Mouse (Mus musculus): ENCODE data around the gene Ndufs2. TPM values are rescaled to one million over a fixed set of nuclear protein-coding genes. Genes with fewer than 3 reads are reported as not detected.

The Ndufs2 gene
- polyA plus RNA-seq, 1 experiment from 2014 or later: 368 TPM

DNA sequence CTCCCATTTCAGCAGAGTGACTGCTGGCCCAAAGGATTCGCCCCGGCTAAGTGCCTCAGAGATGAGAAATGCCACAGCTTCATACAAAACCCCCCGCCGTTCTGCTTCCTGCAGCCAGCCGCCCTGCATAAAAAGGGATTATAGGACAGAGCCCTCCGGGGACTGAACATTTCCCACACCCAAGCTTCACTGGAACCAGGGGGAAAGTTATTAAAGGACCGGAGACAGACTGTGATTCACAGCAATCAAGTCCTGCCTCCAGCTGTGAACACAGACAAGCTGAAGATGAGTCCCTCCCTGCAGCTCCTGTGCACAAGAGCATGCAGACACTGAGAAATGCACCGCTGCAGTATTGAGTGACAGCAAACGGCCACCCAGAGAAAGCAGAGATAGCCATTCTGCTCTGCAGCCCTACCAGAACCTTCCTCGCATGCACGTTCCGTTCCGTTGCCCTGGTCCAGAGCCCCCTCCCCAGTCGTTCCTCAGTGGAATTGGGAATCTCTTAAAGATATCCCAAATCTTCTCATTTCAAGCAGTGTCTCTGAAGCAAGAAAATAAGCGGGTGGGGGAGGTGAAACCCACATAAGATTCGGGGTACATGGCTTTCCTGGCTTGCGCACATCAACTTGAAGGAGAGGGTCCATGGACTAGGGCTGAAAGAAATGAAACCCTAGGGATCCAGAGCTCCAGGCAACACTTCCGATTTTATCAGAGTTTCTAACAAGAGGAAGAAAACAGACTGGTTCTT lies 57.9 kb downstream of the Ndufs2 start:
- no peak for ATAC-seq (ENCODE audit: low FRiP score, low TSS enrichment)
- no peaks in the 10 kb centered on the region for H3K9me3 ChIP-seq (ENCODE audit: low read length)
- no peak overlapping the region for H3K27ac ChIP-seq (ENCODE audit: low read length)
- 0 out of 2 replicates have a peak overlapping the region, but pooled peaks have one; percentile 24 for H3K9ac ChIP-seq (replicated peaks; ENCODE audit: low read length)
- H3K4me2 ChIP-seq (replicated peaks; ENCODE audit: low read depth, low read length): peak overlapping the region; percentile 51
- 4% methylated on average over 18 of the region's 18 CpGs for WGBS
- H3K4me1 ChIP-seq (ENCODE audit: insufficient read depth, low read length): peaks cover 33% of the 10 kb centered on the region
- H3K36me3 ChIP-seq (ENCODE audit: insufficient read depth, low read length): no peaks in the 10 kb centered on the region
- H3K4me3 ChIP-seq (ENCODE audit: low read length): peak overlapping the region; percentile 29
- H3K27me3 ChIP-seq (ENCODE audit: insufficient read depth, low read length): peaks cover 41% of the 10 kb centered on the region

DNA sequence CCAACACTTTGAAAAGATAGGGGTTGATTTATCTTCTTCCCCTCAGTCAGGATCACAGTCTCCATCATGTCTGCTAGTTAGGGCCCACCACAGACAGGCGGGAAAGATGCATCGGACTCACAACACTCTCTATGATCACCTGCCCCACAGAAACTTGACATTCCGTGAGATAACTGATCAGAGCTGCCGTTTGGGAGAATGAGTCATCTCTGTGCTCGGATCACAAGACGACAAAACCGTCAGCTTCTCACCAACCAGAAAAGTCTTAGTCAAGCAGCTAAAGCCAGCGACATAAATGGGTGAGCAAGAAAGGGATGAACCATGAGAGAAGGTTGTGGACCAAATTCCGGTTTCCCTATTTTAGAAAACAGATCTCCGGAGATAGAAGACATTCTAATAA lies 58.9 kb downstream of the Ndufs2 start:
- 45% methylated on average over 10 of the region's 10 CpGs for WGBS
- ATAC-seq (ENCODE audit: low FRiP score, low TSS enrichment): no peak

DNA sequence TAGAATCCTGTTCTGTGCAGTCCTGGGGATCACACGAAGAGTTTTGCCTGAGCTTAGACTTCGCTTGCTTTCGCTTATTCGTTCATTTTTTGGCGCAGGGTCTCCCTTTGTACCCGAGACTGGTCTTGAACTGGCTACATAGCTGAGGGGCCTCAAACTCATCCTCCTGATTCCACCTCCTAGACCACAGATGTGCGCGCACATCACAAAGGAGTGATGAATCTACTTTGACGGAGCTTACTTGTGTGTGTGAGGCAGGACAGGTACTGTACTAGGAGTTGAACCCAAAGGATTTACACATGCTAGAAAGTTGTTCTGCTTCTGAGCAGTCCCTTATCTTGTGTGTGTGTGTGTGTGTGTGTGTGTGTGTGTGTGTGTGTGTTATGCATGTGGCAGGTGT lies 60.4 kb downstream of the Ndufs2 start:
- Histone ChIP-seq H3K4me3 (ENCODE audit: low read length) (no peak overlapping the region), H3K4me2 (replicated peaks; ENCODE audit: low read depth, low read length) (no peak overlapping the region), H3K27ac (ENCODE audit: low read length) (no peak overlapping the region), H3K36me3 (ENCODE audit: insufficient read depth, low read length) (no peaks in the 10 kb centered on the region), H3K4me1 (ENCODE audit: insufficient read depth, low read length) (peaks cover 29% of the 10 kb centered on the region), H3K9me3 (ENCODE audit: low read length) (no peaks in the 10 kb centered on the region), H3K9ac (replicated peaks; ENCODE audit: low read length) (no peak overlapping the region), H3K27me3 (ENCODE audit: insufficient read depth, low read length) (peaks cover 26% of the 10 kb centered on the region)
- WGBS: 94% methylated on average over 9 of the region's 9 CpGs
- ATAC-seq (ENCODE audit: low FRiP score, low TSS enrichment): no peak

More for the DNA sequence above, 58.9 kb downstream of the Ndufs2 start:
- Histone ChIP-seq H3K27ac (ENCODE audit: low read length) (no peak overlapping the region), H3K9me3 (ENCODE audit: low read length) (no peaks in the 10 kb centered on the region), H3K4me1 (ENCODE audit: insufficient read depth, low read length) (peaks cover 33% of the 10 kb centered on the region), H3K36me3 (ENCODE audit: insufficient read depth, low read length) (no peaks in the 10 kb centered on the region), H3K9ac (replicated peaks; ENCODE audit: low read length) (no peak overlapping the region), H3K4me2 (replicated peaks; ENCODE audit: low read depth, low read length) (no peak overlapping the region), H3K27me3 (ENCODE audit: insufficient read depth, low read length) (peaks cover 38% of the 10 kb centered on the region), H3K4me3 (ENCODE audit: low read length) (no peak overlapping the region)

DNA sequence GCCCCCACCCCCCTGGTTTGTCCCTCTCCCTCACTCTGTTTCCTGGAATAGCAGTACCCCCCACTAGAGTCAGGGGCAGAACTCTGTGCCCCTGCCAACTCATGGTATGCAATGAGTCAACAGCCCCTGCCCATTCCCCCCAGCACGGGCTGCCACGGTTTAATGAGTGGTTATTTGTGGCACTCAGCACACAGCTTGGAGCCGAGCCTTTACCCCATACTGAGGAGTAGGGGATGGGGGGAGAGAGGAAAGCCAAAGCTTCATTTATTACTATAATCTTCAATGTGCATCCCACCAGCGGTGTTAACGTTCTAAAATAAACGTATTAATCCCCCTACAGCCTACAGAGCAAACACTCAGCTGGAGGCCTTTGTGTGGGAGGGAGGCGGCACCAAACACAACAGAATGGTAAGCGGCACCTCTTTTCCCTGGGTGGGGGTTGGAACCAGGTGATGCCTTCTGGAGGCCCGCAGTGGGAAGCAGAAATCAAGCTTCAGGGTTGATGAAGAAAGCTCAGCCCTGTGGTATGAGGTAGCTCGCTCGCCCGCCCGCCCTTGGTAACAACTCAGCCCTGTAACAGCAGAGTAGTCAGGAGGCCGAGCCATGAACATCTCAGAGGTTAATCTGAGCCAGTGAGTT lies 61.6 kb downstream of the Ndufs2 start:
- peaks cover 21% of the 10 kb centered on the region for H3K4me1 ChIP-seq (ENCODE audit: insufficient read depth, low read length)
- peak overlapping the region; percentile 21; the same call in 1 of the 2 replicates for H3K27ac ChIP-seq (ENCODE audit: low read length)
- no peak overlapping the region for H3K9ac ChIP-seq (replicated peaks; ENCODE audit: low read length)
- peak; percentile 13; the same call in 1 of the 2 replicates for ATAC-seq (ENCODE audit: low FRiP score, low TSS enrichment)
- H3K4me2 ChIP-seq (replicated peaks; ENCODE audit: low read depth, low read length): no peak overlapping the region; the same call in 1 of the 2 replicates
- WGBS: 47% methylated on average over 14 of the region's 14 CpGs
- no peaks in the 10 kb centered on the region for H3K9me3 ChIP-seq (ENCODE audit: low read length)
- peaks cover 14% of the 10 kb centered on the region for H3K27me3 ChIP-seq (ENCODE audit: insufficient read depth, low read length)
- no peak overlapping the region for H3K4me3 ChIP-seq (ENCODE audit: low read length)
- H3K36me3 ChIP-seq (ENCODE audit: insufficient read depth, low read length): no peaks in the 10 kb centered on the region

DNA sequence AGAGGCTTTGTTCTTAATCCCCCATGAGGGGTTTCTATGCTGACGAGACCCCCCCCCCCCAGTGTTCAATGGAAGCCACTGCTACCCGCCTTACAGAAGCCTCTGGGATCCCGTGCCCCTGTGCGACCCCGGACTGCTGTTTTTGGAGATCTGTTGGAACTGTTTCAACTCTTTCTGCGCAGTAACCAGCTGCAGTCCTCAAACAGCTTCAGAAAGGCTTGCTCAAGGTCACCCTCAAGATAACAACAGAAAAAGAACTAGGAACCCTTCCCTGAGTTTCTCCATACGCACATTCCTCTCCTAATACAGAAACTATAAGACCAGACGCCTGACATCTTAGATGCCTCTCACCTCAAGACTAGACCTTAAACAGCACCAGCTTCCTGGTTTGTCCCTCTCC lies 62.1 kb downstream of the Ndufs2 start:
- ATAC-seq (ENCODE audit: low FRiP score, low TSS enrichment): peak; percentile 47

DNA sequence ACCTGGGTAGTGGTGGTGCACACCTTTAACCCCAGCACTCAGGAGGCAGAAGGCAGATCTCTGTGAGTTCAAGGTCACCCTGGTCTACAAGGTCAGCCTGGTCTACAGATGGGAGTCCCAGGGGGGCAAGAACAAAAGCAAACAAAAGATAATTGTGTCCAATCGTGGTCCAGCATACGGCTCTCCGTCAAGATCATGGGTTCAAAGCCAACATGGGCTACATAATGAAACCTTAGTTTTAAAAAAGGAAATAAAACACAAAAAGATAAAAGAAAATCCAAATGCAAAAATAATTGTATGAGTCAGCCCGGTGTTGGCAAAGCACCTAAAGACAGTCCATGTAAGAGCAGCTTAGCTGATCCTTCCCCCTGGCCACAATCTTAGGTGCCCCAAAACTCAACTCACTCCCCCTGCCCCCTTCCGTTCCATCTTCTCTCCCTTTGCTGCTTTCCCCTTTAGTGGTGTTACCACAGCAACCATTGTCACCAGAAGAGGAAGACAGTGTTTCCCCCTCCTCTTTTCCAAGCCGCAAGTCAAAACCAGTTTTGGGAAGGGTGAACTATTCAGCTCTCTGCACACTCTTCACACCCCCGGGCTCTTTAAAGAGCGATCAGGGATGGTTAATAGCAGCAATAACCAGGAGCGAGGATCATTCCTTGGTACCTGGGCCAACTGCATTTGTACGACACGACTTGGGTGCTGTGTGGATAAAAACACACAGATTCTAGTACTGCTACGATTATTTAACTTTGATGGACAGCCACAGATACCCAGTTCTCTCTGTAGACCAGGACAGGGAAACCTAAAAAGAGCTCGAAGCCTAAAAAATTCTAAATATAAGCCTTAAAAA lies 63.1 kb downstream of the Ndufs2 start:
- peaks cover 4% of the 10 kb centered on the region; the same call in 1 of the 2 replicates for H3K27me3 ChIP-seq (ENCODE audit: insufficient read depth, low read length)
- no peaks in the 10 kb centered on the region for H3K9me3 ChIP-seq (ENCODE audit: low read length)
- H3K27ac ChIP-seq (ENCODE audit: low read length): no peak overlapping the region
- ATAC-seq (ENCODE audit: low FRiP score, low TSS enrichment): no peak
- H3K36me3 ChIP-seq (ENCODE audit: insufficient read depth, low read length): no peaks in the 10 kb centered on the region
- WGBS: 54% methylated on average over 13 of the region's 13 CpGs
- H3K4me3 ChIP-seq (ENCODE audit: low read length): no peak overlapping the region
- H3K4me1 ChIP-seq (ENCODE audit: insufficient read depth, low read length): peaks cover 15% of the 10 kb centered on the region
- H3K9ac ChIP-seq (replicated peaks; ENCODE audit: low read length): no peak overlapping the region
- no peak overlapping the region for H3K4me2 ChIP-seq (replicated peaks; ENCODE audit: low read depth, low read length)

More for the DNA sequence above, 62.1 kb downstream of the Ndufs2 start:
- no peaks in the 10 kb centered on the region for H3K36me3 ChIP-seq (ENCODE audit: insufficient read depth, low read length)
- H3K9me3 ChIP-seq (ENCODE audit: low read length): no peaks in the 10 kb centered on the region
- no peak overlapping the region for H3K9ac ChIP-seq (replicated peaks; ENCODE audit: low read length)
- H3K27me3 ChIP-seq (ENCODE audit: insufficient read depth, low read length): peaks cover 8% of the 10 kb centered on the region
- WGBS: 33% methylated on average over 8 of the region's 8 CpGs
- H3K4me1 ChIP-seq (ENCODE audit: insufficient read depth, low read length): peaks cover 21% of the 10 kb centered on the region
- H3K4me2 ChIP-seq (replicated peaks; ENCODE audit: low read depth, low read length): no peak overlapping the region; the same call in 1 of the 2 replicates
- H3K27ac ChIP-seq (ENCODE audit: low read length): peak overlapping the region; percentile 21; the same call in 1 of the 2 replicates
- no peak overlapping the region for H3K4me3 ChIP-seq (ENCODE audit: low read length)

DNA sequence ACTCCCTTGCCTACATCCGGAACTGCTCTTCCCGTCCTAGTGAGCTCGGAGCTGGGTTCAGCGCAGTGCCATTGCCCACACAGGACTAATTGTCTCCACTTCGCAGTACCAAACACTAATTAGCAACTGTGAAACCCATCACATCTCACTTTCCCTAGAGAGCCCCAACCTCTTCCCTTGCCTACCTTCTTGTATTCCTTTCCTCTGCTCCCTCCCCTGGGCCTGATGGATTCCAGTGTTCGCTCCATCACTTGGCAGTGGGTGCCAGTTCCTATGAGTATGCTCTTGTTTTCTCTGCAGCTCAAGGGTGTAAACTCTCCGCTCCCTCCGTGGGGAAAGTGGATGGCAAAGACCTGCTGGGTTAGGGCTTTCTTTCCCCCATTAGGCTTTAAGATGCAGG lies 65.5 kb downstream of the Ndufs2 start:
- ATAC-seq (ENCODE audit: low FRiP score, low TSS enrichment): no peak
- Histone ChIP-seq H3K9me3 (ENCODE audit: low read length) (no peaks in the 10 kb centered on the region), H3K4me2 (replicated peaks; ENCODE audit: low read depth, low read length) (no peak overlapping the region), H3K27me3 (ENCODE audit: insufficient read depth, low read length) (no peaks in the 10 kb centered on the region), H3K27ac (ENCODE audit: low read length) (no peak overlapping the region), H3K36me3 (ENCODE audit: insufficient read depth, low read length) (no peaks in the 10 kb centered on the region), H3K9ac (replicated peaks; ENCODE audit: low read length) (no peak overlapping the region), H3K4me3 (ENCODE audit: low read length) (no peak overlapping the region), H3K4me1 (ENCODE audit: insufficient read depth, low read length) (peaks cover 11% of the 10 kb centered on the region)
- WGBS: 73% methylated on average over 8 of the region's 8 CpGs

Other genes starting within 250 kb of the Ndufs2 start
- 0.87 and 1.3 TPM in 2 replicates for gene Fcgr4, start 232.5 kb downstream of the Ndufs2 start, polyA plus RNA-seq (2015; fragmentation: Nextera tagmentation; extraction: Ambion mirVana)
- gene Fcgr3, start 186.5 kb downstream of the Ndufs2 start, polyA plus RNA-seq (2015; fragmentation: Nextera tagmentation; extraction: Ambion mirVana): 8.8 and 9.0 TPM in 2 replicates
- 2.9 and 3.0 TPM in 2 replicates for gene Cfap126, start 137.5 kb downstream of the Ndufs2 start, polyA plus RNA-seq (2015; fragmentation: Nextera tagmentation; extraction: Ambion mirVana)
- 340 TPM in 2 replicates for gene Sdhc, start 100.8 kb downstream of the Ndufs2 start, polyA plus RNA-seq (2015; fragmentation: Nextera tagmentation; extraction: Ambion mirVana)
- gene Mpz, start 100.7 kb downstream of the Ndufs2 start, polyA plus RNA-seq (2015; fragmentation: Nextera tagmentation; extraction: Ambion mirVana): 0.57 and 0.68 TPM in 2 replicates
- gene Pcp4l1, start 55.1 kb downstream of the Ndufs2 start, polyA plus RNA-seq (2015; fragmentation: Nextera tagmentation; extraction: Ambion mirVana): 3.7 and 5.1 TPM in 2 replicates
- 0.67 and 0.89 TPM in 2 replicates for gene Nr1i3, start 37.4 kb downstream of the Ndufs2 start, polyA plus RNA-seq (2015; fragmentation: Nextera tagmentation; extraction: Ambion mirVana)
- 40.6 and 44.1 TPM in 2 replicates for gene Tomm40l, start 28.9 kb downstream of the Ndufs2 start, polyA plus RNA-seq (2015; fragmentation: Nextera tagmentation; extraction: Ambion mirVana)
- gene Apoa2, start 26.3 kb downstream of the Ndufs2 start, polyA plus RNA-seq (2015; fragmentation: Nextera tagmentation; extraction: Ambion mirVana): 22.4 and 32.2 TPM in 2 replicates
- 35.0 and 37.2 TPM in 2 replicates for gene Fcer1g, start 17.0 kb downstream of the Ndufs2 start, polyA plus RNA-seq (2015; fragmentation: Nextera tagmentation; extraction: Ambion mirVana)
- 13.4 and 15.2 TPM in 2 replicates for gene Adamts4, start 967 bp downstream of the Ndufs2 start, polyA plus RNA-seq (2015; fragmentation: Nextera tagmentation; extraction: Ambion mirVana)
- 92.2 and 99.1 TPM in 2 replicates for gene B4galt3, start 18.9 kb upstream of the Ndufs2 start, polyA plus RNA-seq (2015; fragmentation: Nextera tagmentation; extraction: Ambion mirVana)
- 69.2 and 77.2 TPM in 2 replicates for gene Ppox, start 29.8 kb upstream of the Ndufs2 start, polyA plus RNA-seq (2015; fragmentation: Nextera tagmentation; extraction: Ambion mirVana)
- 101 and 103 TPM in 2 replicates for gene Usp21, start 36.6 kb upstream of the Ndufs2 start, polyA plus RNA-seq (2015; fragmentation: Nextera tagmentation; extraction: Ambion mirVana)
- gene Ufc1, start 43.6 kb upstream of the Ndufs2 start, polyA plus RNA-seq (2015; fragmentation: Nextera tagmentation; extraction: Ambion mirVana): 102 and 111 TPM in 2 replicates
- 57.0 and 59.5 TPM in 2 replicates for gene Dedd, start 77.8 kb upstream of the Ndufs2 start, polyA plus RNA-seq (2015; fragmentation: Nextera tagmentation; extraction: Ambion mirVana)
- gene Nit1, start 94.3 kb upstream of the Ndufs2 start, polyA plus RNA-seq (2015; fragmentation: Nextera tagmentation; extraction: Ambion mirVana): 60.6 and 63.3 TPM in 2 replicates
- gene Pfdn2, start 94.3 kb upstream of the Ndufs2 start, polyA plus RNA-seq (2015; fragmentation: Nextera tagmentation; extraction: Ambion mirVana): 99.2 and 103 TPM in 2 replicates
- gene Klhdc9, start 109.4 kb upstream of the Ndufs2 start, polyA plus RNA-seq (2015; fragmentation: Nextera tagmentation; extraction: Ambion mirVana): 4.2 and 4.3 TPM in 2 replicates
- 4.7 and 4.8 TPM in 2 replicates for gene Nectin4, start 118.7 kb upstream of the Ndufs2 start, polyA plus RNA-seq (2015; fragmentation: Nextera tagmentation; extraction: Ambion mirVana)
- gene Arhgap30, start 137.6 kb upstream of the Ndufs2 start, polyA plus RNA-seq (2015; fragmentation: Nextera tagmentation; extraction: Ambion mirVana): 1.1 and 1.6 TPM in 2 replicates
- gene Usf1, start 159.9 kb upstream of the Ndufs2 start, polyA plus RNA-seq (2015; fragmentation: Nextera tagmentation; extraction: Ambion mirVana): 84.8 and 90.9 TPM in 2 replicates
- 6.6 and 7.0 TPM in 2 replicates for gene Tstd1, start 167.5 kb upstream of the Ndufs2 start, polyA plus RNA-seq (2015; fragmentation: Nextera tagmentation; extraction: Ambion mirVana)
- gene F11r, start 186.1 kb upstream of the Ndufs2 start, polyA plus RNA-seq (2015; fragmentation: Nextera tagmentation; extraction: Ambion mirVana): 156 and 167 TPM in 2 replicates

Measured in kidney, embryonic 16.5 days (tissue).